Mouse (Mus musculus): ENCODE measurements around the gene Aaas. TPM values are rescaled to one million over a fixed set of nuclear protein-coding genes. Genes with fewer than 3 reads are reported as not detected.
A peak's percentile ranks its signal among the peaks of the same experiment; 100 is the strongest.

Gene Aaas
- polyA plus RNA-seq, 1 experiment from 2014 or later: 33.8 TPM

DNA sequence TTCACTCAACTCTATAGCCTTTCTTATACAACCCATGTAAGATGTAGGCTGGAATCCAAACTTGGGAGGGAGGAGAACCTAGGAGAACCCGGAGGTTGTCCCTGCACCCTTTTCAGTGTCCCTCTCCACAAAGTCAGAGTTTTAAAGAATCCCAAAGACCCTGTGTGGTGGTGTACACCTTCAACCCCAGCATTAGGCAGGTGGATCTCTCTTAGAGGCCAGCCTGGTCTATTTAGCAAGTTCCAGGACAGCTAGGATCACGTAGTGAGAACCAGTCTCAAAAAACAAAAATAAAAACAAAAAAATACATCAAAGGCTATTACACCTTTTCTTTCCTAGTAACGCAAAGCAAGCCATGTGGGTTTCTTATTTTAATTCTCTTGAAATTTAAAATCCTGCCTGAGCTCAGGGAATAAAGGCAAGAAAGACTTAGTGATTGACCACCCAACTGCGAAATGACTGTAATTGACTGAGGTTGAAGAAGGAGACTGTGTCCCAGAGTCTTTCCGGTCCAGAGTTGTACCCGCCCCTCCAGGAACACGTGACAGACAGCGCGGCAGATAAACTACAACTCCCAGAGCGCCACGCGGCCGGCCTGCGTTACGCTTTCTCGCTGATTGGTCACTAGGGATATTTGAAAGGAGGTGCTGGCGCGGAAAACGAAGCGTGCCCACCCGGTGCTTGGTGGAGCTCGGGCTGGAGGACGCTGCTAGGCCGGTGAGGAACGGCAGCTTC is 54.8 kb downstream of the Aaas start, which contains the start of gene Espl1:
Gene Espl1 (plus strand): TSS at position 634 of the 735 bp plus-strand sequence.
- DNase-seq (ENCODE audit: low spot score): peak; percentile 98
- ATAC-seq (ENCODE audit: low FRiP score): peak; percentile 98
- Histone ChIP-seq H3K9me3 (ENCODE audit: control insufficient read depth, low read length) (no peaks in the 10 kb centered on the region), H3K4me1 (replicated peaks; ENCODE audit: control insufficient read depth, insufficient read depth, low read length) (no peaks in the 10 kb centered on the region), H3K27me3 (ENCODE audit: control insufficient read depth, insufficient read depth, low read length) (no peaks in the 10 kb centered on the region), H3K9ac (peak within 1 kb of the TSS; percentile 35), H3K27ac (0 out of 2 replicates have a peak within 1 kb of the TSS, but pooled peaks have one; percentile 36), H3K4me2 (replicated peaks) (peak within 1 kb of the TSS; percentile 99), H3K4me3 (replicated peaks; ENCODE audit: low read length) (peak within 1 kb of the TSS; percentile 45), H3K36me3 (replicated peaks; ENCODE audit: control insufficient read depth, insufficient read depth) (no peaks in the 10 kb centered on the region)
- 8% methylated on average over 25 of the region's 25 CpGs for WGBS

Other genes starting within 250 kb of the Aaas start
- 54.8 and 62.4 TPM in 2 replicates for gene Spryd3, start 214.5 kb downstream of the Aaas start, polyA plus RNA-seq (2014; fragmentation: Nextera tagmentation; extraction: Ambion mirVana)
- gene Igfbp6, start 206.4 kb downstream of the Aaas start, polyA plus RNA-seq (2014; fragmentation: Nextera tagmentation; extraction: Ambion mirVana): 1.8 and 1.9 TPM in 2 replicates
- 0.13 TPM in 1 of 2 replicates, not detected in the other for gene Soat2, start 200.2 kb downstream of the Aaas start, polyA plus RNA-seq (2014; fragmentation: Nextera tagmentation; extraction: Ambion mirVana)
- 45.4 and 47.1 TPM in 2 replicates for gene Zfp740, start 147.5 kb downstream of the Aaas start, polyA plus RNA-seq (2014; fragmentation: Nextera tagmentation; extraction: Ambion mirVana)
- 27.5 and 33.3 TPM in 2 replicates for gene Csad, start 146.0 kb downstream of the Aaas start, polyA plus RNA-seq (2014; fragmentation: Nextera tagmentation; extraction: Ambion mirVana)
- gene Itgb7, start 118.8 kb downstream of the Aaas start, polyA plus RNA-seq (2014; fragmentation: Nextera tagmentation; extraction: Ambion mirVana): 0.22 and 1.1 TPM in 2 replicates
- 6.2 and 6.7 TPM in 2 replicates for gene Rarg, start 93.3 kb downstream of the Aaas start, polyA plus RNA-seq (2014; fragmentation: Nextera tagmentation; extraction: Ambion mirVana)
- not detected in 2 replicates for gene Gm9918, start 80.2 kb downstream of the Aaas start, polyA plus RNA-seq (2014; fragmentation: Nextera tagmentation; extraction: Ambion mirVana)
- 60.6 and 61.8 TPM in 2 replicates for gene Mfsd5, start 71.3 kb downstream of the Aaas start, polyA plus RNA-seq (2014; fragmentation: Nextera tagmentation; extraction: Ambion mirVana)
- gene Espl1, start 54.5 kb downstream of the Aaas start, polyA plus RNA-seq (2014; fragmentation: Nextera tagmentation; extraction: Ambion mirVana): 6.8 and 7.0 TPM in 2 replicates
- 518 and 626 TPM in 2 replicates for gene Pfdn5, start 24.7 kb downstream of the Aaas start, polyA plus RNA-seq (2014; fragmentation: Nextera tagmentation; extraction: Ambion mirVana)
- gene Myg1, start 19.1 kb downstream of the Aaas start, polyA plus RNA-seq (2014; fragmentation: Nextera tagmentation; extraction: Ambion mirVana): 77.4 and 78.4 TPM in 2 replicates
- gene Sp7, start 16.4 kb upstream of the Aaas start, polyA plus RNA-seq (2014; fragmentation: Nextera tagmentation; extraction: Ambion mirVana): 0.64 and 0.82 TPM in 2 replicates
- gene Sp1, start 55.4 kb upstream of the Aaas start, polyA plus RNA-seq (2014; fragmentation: Nextera tagmentation; extraction: Ambion mirVana): 5.3 and 6.2 TPM in 2 replicates
- 0.13 and 0.39 TPM in 2 replicates for gene Amhr2, start 94.6 kb upstream of the Aaas start, polyA plus RNA-seq (2014; fragmentation: Nextera tagmentation; extraction: Ambion mirVana)
- gene Prr13, start 108.3 kb upstream of the Aaas start, polyA plus RNA-seq (2014; fragmentation: Nextera tagmentation; extraction: Ambion mirVana): 98.3 and 105 TPM in 2 replicates
- 158 and 166 TPM in 2 replicates for gene Pcbp2, start 119.8 kb upstream of the Aaas start, polyA plus RNA-seq (2014; fragmentation: Nextera tagmentation; extraction: Ambion mirVana)
- gene Gm10337, start 153.0 kb upstream of the Aaas start, polyA plus RNA-seq (2014; fragmentation: Nextera tagmentation; extraction: Ambion mirVana): 9.6 and 17.2 TPM in 2 replicates
- 43.9 and 47.5 TPM in 2 replicates for gene Map3k12, start 166.3 kb upstream of the Aaas start, polyA plus RNA-seq (2014; fragmentation: Nextera tagmentation; extraction: Ambion mirVana)
- gene Tarbp2, start 167.4 kb upstream of the Aaas start, polyA plus RNA-seq (2014; fragmentation: Nextera tagmentation; extraction: Ambion mirVana): 77.8 and 86.7 TPM in 2 replicates
- 5.0 and 8.6 TPM in 2 replicates for gene Npff, start 174.2 kb upstream of the Aaas start, polyA plus RNA-seq (2014; fragmentation: Nextera tagmentation; extraction: Ambion mirVana)